Mouse (Mus musculus): ENCODE data around the gene Fgd5.

- no peak for TF ChIP-seq CTCF (IDR thresholded peaks at IDR 0.05; ENCODE audit: extremely low read depth, insufficient read length, insufficient replicate concordance, low read depth, low read length)
- no peak for TF ChIP-seq POLR2A (IDR thresholded peaks at IDR 0.05; ENCODE audit: low read depth, low read length)
These were observed 6.5 kb upstream of the Fgd5 start for GRCm38 (mm10) chr6:91972201-91972646.
